Mouse (Mus musculus) cerebellum, adult 2 months (tissue): Measurements from ENCODE around the gene Lst1.

Experiments used
- CTCF ChIP-seq: fragments of 200-500 bp; IDR thresholded peaks from 2 replicates; pipeline ENCODE4 v1.5.1; 2011; ENCODE audit warnings: low read depth, mild to moderate bottlenecking, control low read depth, low read length, moderate library complexity, borderline replicate concordance; ENCODE audit not compliant: insufficient read depth
- POLR2A ChIP-seq: fragments of 200-500 bp; IDR thresholded peaks from 2 replicates; pipeline ENCODE4 v1.6.1; 2011; ENCODE audit warnings: low read length, control low read depth, borderline replicate concordance; ENCODE audit not compliant: insufficient read depth

DNA sequence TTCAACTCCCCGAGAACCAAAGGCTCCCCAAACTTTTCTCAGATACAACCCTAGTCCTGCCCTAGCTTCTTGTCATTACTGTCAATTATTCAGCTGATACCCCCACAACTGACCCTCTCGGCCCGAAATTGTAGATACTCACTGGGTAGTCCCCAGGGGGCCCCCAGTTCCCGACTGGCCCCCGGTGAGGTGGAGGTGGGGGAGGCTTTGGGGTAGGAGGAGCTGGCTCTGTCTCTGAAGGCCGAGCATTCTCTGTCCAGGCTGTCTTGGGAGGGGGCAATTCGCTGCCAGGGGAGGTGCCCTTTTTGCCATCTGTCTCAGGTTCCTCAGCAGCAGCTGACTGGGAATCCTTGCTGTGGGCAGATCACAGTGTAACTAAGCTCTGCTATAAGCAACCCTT is 28.6 kb downstream of the Lst1 start:
- TF ChIP-seq POLR2A, result no peak
- no peak for TF ChIP-seq CTCF
